In the genomic region with DNA sequence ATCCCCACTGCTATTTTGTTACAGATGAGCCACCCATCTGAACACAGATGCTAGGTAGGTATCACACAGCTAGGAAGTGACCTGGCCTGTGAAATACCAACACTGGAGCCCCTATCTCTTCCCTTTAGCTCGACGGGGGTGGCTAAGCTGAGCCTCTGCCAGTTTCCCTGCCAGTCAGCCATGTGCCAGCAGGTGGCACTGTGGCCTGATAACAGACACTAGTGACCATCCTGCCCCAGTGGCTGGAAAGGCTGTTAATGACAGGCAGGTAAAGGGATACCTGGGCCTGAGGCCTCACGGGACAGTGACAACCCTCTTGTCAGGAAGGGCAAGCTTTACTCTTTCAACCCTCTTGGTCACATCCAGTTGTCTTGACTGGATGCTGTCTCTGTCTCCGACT, we compare ENCODE assay signal across 9 mouse cellular contexts. TPM values are rescaled to one million over a fixed set of nuclear protein-coding genes. Genes with fewer than 3 reads are reported as not detected.
DNase-seq lines count a peak whose midpoint lies in the region; ATAC-seq and TF ChIP-seq lines count a peak whose summit lies in the region.
"Had no signal": no experiment of that assay in that cellular context is flagged by ENCODE, and none has a peak within 500 bp of the region (broad histone marks: within the 10 kb centered on the region; RNA-seq: fewer than 3 reads in every experiment).

No protein-coding gene starts in this region.

- peak; percentile 74 to 80 for DNase-seq in left cerebral cortex, adult 18-20 months (ENCODE audit: low spot score in 2 of 2)
- DNase-seq in left cerebral cortex, adult 11 months (ENCODE audit: low spot score): no peak
- peak; percentile 53 for DNase-seq in adrenal gland, adult 2 months
- peak; percentile 62 for DNase-seq in embryonic facial prominence, embryonic 10.5 days (ENCODE audit: low spot score)
- peak; percentile 84 for DNase-seq in hindbrain, postnatal 0 days (ENCODE audit: low spot score)
- no peak for DNase-seq in liver, embryonic 14.5 days (ENCODE audit: low read depth in 3 of 3, low spot score in 3 of 3)
- peak; percentile 67 for DNase-seq in retina, postnatal 1 day
- DNase-seq in natural killer cell, adult 2 months (ENCODE audit: low spot score in 2 of 2): no peak

- H3K27me3 ChIP-seq in embryonic facial prominence, embryonic 10.5 days (replicated peaks; ENCODE audit: low read depth, poor library complexity, severe bottlenecking): peaks cover 27% of the 10 kb centered on the region; the same call in 1 of the 2 replicates
- no peaks in the 10 kb centered on the region for H3K27me3 ChIP-seq in hindbrain, postnatal 0 days (ENCODE audit: insufficient read depth, low read length)
- no peaks in the 10 kb centered on the region for H3K27me3 ChIP-seq in liver, embryonic 14.5 days (ENCODE audit: control insufficient read depth, insufficient read depth, low read length)

- no peak overlapping the region for H3K4me2 ChIP-seq in hindbrain, postnatal 0 days (ENCODE audit: low read depth, low read length)
- H3K4me2 ChIP-seq in liver, embryonic 14.5 days (ENCODE audit: low read depth): no peak overlapping the region
- H3K4me2 ChIP-seq: embryonic facial prominence, embryonic 12.5 days had no signal

- ATAC-seq in hindbrain, postnatal 0 days: peak; percentile 46; the same call in 1 of the 2 replicates
- no peak for ATAC-seq in liver, embryonic 14.5 days (ENCODE audit: insufficient read depth)

- H3K9me3 ChIP-seq in embryonic facial prominence, embryonic 10.5 days: no peaks in the 10 kb centered on the region
- no peaks in the 10 kb centered on the region for H3K9me3 ChIP-seq in hindbrain, postnatal 0 days (ENCODE audit: low read length)
- H3K9me3 ChIP-seq in liver, embryonic 14.5 days (ENCODE audit: control insufficient read depth, low read length): no peaks in the 10 kb centered on the region
- H3K9me3 ChIP-seq: embryonic facial prominence, embryonic 12.5 days had no signal

- H3K27ac ChIP-seq in embryonic facial prominence, embryonic 10.5 days (replicated peaks): no peak overlapping the region
- H3K27ac ChIP-seq in hindbrain, postnatal 0 days: no peak overlapping the region
- H3K27ac ChIP-seq in liver, embryonic 14.5 days: no peak overlapping the region
- H3K27ac ChIP-seq: embryonic facial prominence, embryonic 12.5 days had no signal

- H3K9ac ChIP-seq in hindbrain, postnatal 0 days (replicated peaks; ENCODE audit: low read length): no peak overlapping the region
- no peak overlapping the region for H3K9ac ChIP-seq in liver, embryonic 14.5 days (replicated peaks)
- H3K9ac ChIP-seq: embryonic facial prominence, embryonic 12.5 days had no signal

- H3K4me3 ChIP-seq in embryonic facial prominence, embryonic 10.5 days: no peak overlapping the region
- no peak overlapping the region for H3K4me3 ChIP-seq in hindbrain, postnatal 0 days (ENCODE audit: low read length)
- no peak overlapping the region for H3K4me3 ChIP-seq in liver, embryonic 14.5 days (ENCODE audit: insufficient read depth in 1 of 2, low read depth in 2 of 2, low read length in 2 of 2)
- H3K4me3 ChIP-seq: embryonic facial prominence, embryonic 12.5 days had no signal

- 42% methylated on average over 4 of the region's 4 CpGs for WGBS in embryonic facial prominence, embryonic 10.5 days
- 41% methylated on average over 4 of the region's 4 CpGs for WGBS in hindbrain, postnatal 0 days
- 34% methylated on average over 4 of the region's 4 CpGs for WGBS in liver, embryonic 14.5 days (ENCODE audit: insufficient replicate concordance)

- H3K36me3 ChIP-seq in embryonic facial prominence, embryonic 10.5 days (replicated peaks): no peaks in the 10 kb centered on the region
- no peaks in the 10 kb centered on the region for H3K36me3 ChIP-seq in hindbrain, postnatal 0 days (ENCODE audit: insufficient read depth, low read length)
- no peaks in the 10 kb centered on the region for H3K36me3 ChIP-seq in liver, embryonic 14.5 days (replicated peaks; ENCODE audit: control insufficient read depth, insufficient read depth, low read depth)
- H3K36me3 ChIP-seq: embryonic facial prominence, embryonic 12.5 days had no signal

- TF ChIP-seq CTCF in hindbrain, postnatal 0 days (IDR thresholded peaks at IDR 0.05; ENCODE audit: low read depth): peak; percentile 96
- TF ChIP-seq CTCF in liver, embryonic 14.5 days (IDR thresholded peaks at IDR 0.05; ENCODE audit: low read depth): peak; percentile 84

- H3K4me1 ChIP-seq in embryonic facial prominence, embryonic 10.5 days: peaks cover 14% of the 10 kb centered on the region
- peaks cover 9% of the 10 kb centered on the region; the same call in 1 of the 2 replicates for H3K4me1 ChIP-seq in hindbrain, postnatal 0 days (ENCODE audit: insufficient read depth, low read length)
- H3K4me1 ChIP-seq in liver, embryonic 14.5 days (replicated peaks; ENCODE audit: control insufficient read depth in 2 of 2, insufficient read depth in 2 of 2, low read length in 1 of 2): no peaks in the 10 kb centered on the region
- H3K4me1 ChIP-seq: embryonic facial prominence, embryonic 12.5 days had no signal

- TF ChIP-seq EP300 in liver, embryonic 14.5 days (IDR thresholded peaks at IDR 0.05; ENCODE audit: low read depth): no peak

RNA-seq across cellular contexts. Expression of a gene that starts 52.6 kb away (rescaled TPM):
- 10 to 100 TPM; 25.9 to 32.0 TPM for total RNA-seq in left cerebral cortex, adult 18-20 months (2021)
- total RNA-seq in adrenal gland, adult 2 months (2021): 1 to 10 TPM; 1.2 to 1.7 TPM
- 0.63 and 0.80 TPM in 2 replicates for polyA plus RNA-seq in adrenal gland, adult 2 months (2012; rRNA removed)
- 0.15 and 0.30 TPM in 2 replicates for polyA plus RNA-seq in embryonic facial prominence, embryonic 10.5 days (2016; fragmentation: Nextera tagmentation; extraction: Ambion mirVana)
- 2.4 and 5.3 TPM in 2 replicates for total RNA-seq in hindbrain, postnatal 0 days (2014; rRNA removed)
- polyA plus RNA-seq in hindbrain, postnatal 0 days (2015; fragmentation: Nextera tagmentation; extraction: Ambion mirVana): 1.6 and 1.9 TPM in 2 replicates
- 0.01 and 0.06 TPM in 2 replicates for polyA plus RNA-seq in liver, embryonic 14.5 days (2012; rRNA removed)
- not detected in 2 replicates for polyA plus RNA-seq in liver, embryonic 14.5 days (2014; fragmentation: Nextera tagmentation; extraction: Ambion mirVana)

Comparison
In these comparisons a context has a peak if more than half of its experiments do, and no peak if none do; other contexts are left out.
1. DNase-seq: peak in left cerebral cortex, adult 18-20 months (2 of 2), adrenal gland, adult 2 months (single experiment), embryonic facial prominence, embryonic 10.5 days (single experiment), hindbrain, postnatal 0 days (single experiment) and retina, postnatal 1 day (single experiment); none in left cerebral cortex, adult 11 months (single experiment), liver, embryonic 14.5 days (0 of 3) and natural killer cell, adult 2 months (0 of 2).